Mouse (Mus musculus) midbrain, embryonic 16.5 days (tissue): Measurements from ENCODE around the gene Myb. TPM values are rescaled to one million over a fixed set of nuclear protein-coding genes. Genes with fewer than 3 reads are reported as not detected.

ENCODE experiments used
- ATAC-seq: fragments of 200-750 bp; cut with Nextera tagmentation; 2 replicates; pipeline ENCODE4 v1.8.0; 2017; ENCODE audit warnings: moderate TSS enrichment
- H3K27ac ChIP-seq: fragments of 300-500 bp; sonication (generic); 2 replicates; pipeline ENCODE4 v1.5.1; 2014; ENCODE audit warnings: mild to moderate bottlenecking, low read length, mixed read lengths
- H3K27me3 ChIP-seq: fragments of 300-500 bp; sonication (generic); 2 replicates; pipeline ENCODE4 v1.6.1; 2014; ENCODE audit warnings: low read depth, low read length, mixed read lengths; ENCODE audit not compliant: control insufficient read depth, insufficient read depth
- H3K36me3 ChIP-seq: fragments of 300-500 bp; sonication (generic); 2 replicates; pipeline ENCODE4 v1.6.1; 2014; ENCODE audit warnings: mild to moderate bottlenecking, low read length, moderate library complexity, mixed read lengths; ENCODE audit not compliant: control insufficient read depth, insufficient read depth
- H3K4me1 ChIP-seq: fragments of 300-500 bp; sonication (generic); 2 replicates; pipeline ENCODE4 v1.6.1; 2014; ENCODE audit warnings: mild to moderate bottlenecking, low read length, mixed read lengths; ENCODE audit not compliant: control insufficient read depth, insufficient read depth
- H3K4me2 ChIP-seq: fragments of 300-500 bp; sonication (generic); 2 replicates; pipeline ENCODE4 v1.6.1; 2014; ENCODE audit warnings: mild to moderate bottlenecking, low read length, mixed read lengths
- H3K4me3 ChIP-seq: fragments of 300-500 bp; sonication (generic); 2 replicates; pipeline ENCODE4 v1.5.1; 2014; ENCODE audit warnings: low read depth, mild to moderate bottlenecking, low read length, moderate library complexity, mixed read lengths
- H3K9ac ChIP-seq: fragments of 300-500 bp; sonication (generic); 2 replicates; pipeline ENCODE4 v1.6.1; 2014; ENCODE audit warnings: low read depth, low read length, mixed read lengths
- H3K9me3 ChIP-seq: fragments of 300-500 bp; sonication (generic); replicated peaks from 2 replicates; pipeline ENCODE4 v1.6.1; 2014; ENCODE audit warnings: mild to moderate bottlenecking, low read length, mixed read lengths; ENCODE audit not compliant: control insufficient read depth, poor library complexity, severe bottlenecking
- whole genome bisulfite sequencing: fragments of 180-500 bp; shearing (Covaris S2); extraction: QIAGEN DNeasy Blood & Tissue Kit; methylation state at CpG from one replicate; pipeline ENCODE4 v1.1.7; 2014; 5-methylcytosine and 5-hydroxymethylcytosine counted together
- polyA plus RNA-seq: library from polyadenylated mRNA; unstranded; fragments of >200 nt; fragmentation: Nextera tagmentation; extraction: Ambion mirVana; gene quantifications from 2 replicates; pipeline ENCODE4 v1.2.1, GENCODE M21; 2015

Gene Myb
- polyA plus RNA-seq, 1 experiment from 2014 or later: 2.4 TPM

DNA sequence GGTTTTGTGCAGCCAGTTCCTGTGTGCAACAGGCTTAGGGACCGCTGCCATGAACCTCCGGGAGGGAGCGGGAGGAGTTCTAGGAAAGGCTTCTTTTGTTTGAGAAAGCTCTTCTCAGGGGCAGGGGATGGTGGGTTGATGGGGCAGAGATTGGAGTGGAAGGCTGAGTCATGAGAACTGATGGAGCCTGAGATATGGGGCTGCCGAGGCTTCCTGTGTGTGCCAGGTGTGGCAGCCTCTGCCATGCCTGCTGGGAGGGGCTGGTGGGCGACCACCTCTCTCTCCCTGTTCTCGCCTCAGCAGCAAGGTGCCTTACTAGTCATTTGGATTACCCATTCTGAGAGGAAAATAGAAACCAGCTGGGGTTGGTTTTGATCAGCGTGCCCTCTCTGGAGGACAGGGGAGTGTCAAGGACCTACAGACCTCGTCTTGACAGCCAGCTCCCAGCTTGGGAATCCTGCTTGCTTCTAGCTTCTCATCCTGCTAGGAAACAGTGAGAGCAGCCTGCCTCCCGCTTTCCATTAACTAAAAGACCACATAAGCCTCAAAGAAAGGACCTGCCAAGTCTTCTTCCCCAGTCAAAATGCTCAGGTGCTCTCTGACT is 60.0 kb downstream of the Myb start:
- 30% methylated on average over 9 of the region's 9 CpGs for WGBS
- ATAC-seq: no peak
- H3K27me3 ChIP-seq: no peaks in the 10 kb centered on the region

DNA sequence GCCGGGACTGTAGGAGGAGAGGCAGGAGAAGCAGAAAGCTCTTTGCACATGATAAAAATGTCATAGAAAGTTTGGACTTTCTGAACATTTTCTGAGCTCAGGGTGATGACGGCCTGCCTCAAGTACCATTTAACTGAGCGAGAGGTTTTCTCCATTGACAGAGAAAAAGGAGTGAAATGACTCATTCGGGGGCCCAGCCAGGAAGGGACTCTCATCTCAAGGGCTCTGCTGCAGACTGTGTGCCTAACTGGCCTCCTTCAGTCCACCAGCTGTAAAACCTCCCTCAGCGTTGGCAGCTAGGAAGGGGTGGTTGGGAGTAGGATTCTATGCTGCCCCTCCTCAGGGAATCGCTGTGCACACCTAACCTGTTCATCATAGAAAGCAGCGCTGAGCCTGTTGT is 61.3 kb downstream of the Myb start:
- H3K4me1 ChIP-seq: 0 out of 2 replicates have a peak, but pooled peaks cover 4% of the 10 kb centered on the region
- H3K36me3 ChIP-seq: no peaks in the 10 kb centered on the region
- WGBS: 90% methylated on average over 7 of the region's 7 CpGs
- no peak overlapping the region for H3K4me2 ChIP-seq
- no peak for ATAC-seq
- no peak overlapping the region for H3K9ac ChIP-seq
- no peaks in the 10 kb centered on the region for H3K27me3 ChIP-seq
- no peaks in the 10 kb centered on the region for H3K9me3 ChIP-seq
- no peak overlapping the region for H3K4me3 ChIP-seq
- H3K27ac ChIP-seq: no peak overlapping the region

More for the DNA sequence above, 60.0 kb downstream of the Myb start:
- H3K4me3 ChIP-seq: no peak overlapping the region
- H3K36me3 ChIP-seq: no peaks in the 10 kb centered on the region
- H3K4me2 ChIP-seq: no peak overlapping the region
- 0 out of 2 replicates have a peak, but pooled peaks cover 4% of the 10 kb centered on the region for H3K4me1 ChIP-seq
- H3K9ac ChIP-seq: no peak overlapping the region
- no peak overlapping the region for H3K27ac ChIP-seq
- no peaks in the 10 kb centered on the region for H3K9me3 ChIP-seq

DNA sequence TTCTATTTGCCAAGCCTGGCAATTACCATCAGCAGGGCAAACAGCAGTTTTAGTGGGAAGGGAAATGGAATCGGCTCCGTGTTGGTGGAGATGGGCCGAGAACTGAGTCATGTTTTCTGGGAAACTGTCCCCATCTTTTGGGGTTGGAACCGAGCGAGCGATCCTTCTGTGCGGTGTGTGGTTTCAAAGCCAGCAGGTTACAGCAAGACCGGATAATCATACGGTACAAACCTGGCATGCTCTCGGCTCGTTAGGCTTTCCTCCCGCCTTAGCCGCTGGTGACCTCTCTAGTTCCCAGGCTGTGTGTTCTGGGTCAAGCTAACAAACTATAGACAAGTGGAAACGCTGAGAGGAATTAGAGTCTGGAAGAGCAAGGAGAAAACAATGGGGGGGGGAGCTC is 65.2 kb downstream of the Myb start:
- H3K27ac ChIP-seq: no peak overlapping the region
- WGBS: 89% methylated on average over 14 of the region's 14 CpGs
- H3K4me3 ChIP-seq: no peak overlapping the region
- no peak overlapping the region for H3K4me2 ChIP-seq
- H3K9ac ChIP-seq: no peak overlapping the region
- H3K4me1 ChIP-seq: 0 out of 2 replicates have a peak, but pooled peaks cover 5% of the 10 kb centered on the region
- no peaks in the 10 kb centered on the region for H3K9me3 ChIP-seq
- H3K27me3 ChIP-seq: no peaks in the 10 kb centered on the region
- ATAC-seq: no peak
- H3K36me3 ChIP-seq: no peaks in the 10 kb centered on the region

DNA sequence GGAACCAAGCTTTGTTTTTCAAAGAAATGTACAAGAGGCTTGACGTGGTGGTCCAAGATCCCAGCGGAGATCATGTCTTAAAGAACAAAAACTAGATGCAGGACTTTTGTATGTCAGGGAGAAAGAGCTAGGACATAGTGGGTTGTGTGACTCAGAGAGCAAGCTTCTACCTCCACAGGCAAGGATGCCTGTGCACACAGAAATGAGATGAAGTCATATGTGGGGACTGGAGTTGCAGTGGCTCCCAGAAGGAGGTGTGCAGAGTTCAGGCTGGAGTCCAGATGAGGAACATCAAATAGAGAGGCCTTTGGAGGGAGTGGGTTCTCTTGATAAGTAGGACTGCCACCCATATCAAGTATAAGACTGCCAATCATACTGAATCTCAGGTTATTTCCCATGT is 65.9 kb downstream of the Myb start:
- no peaks in the 10 kb centered on the region for H3K27me3 ChIP-seq
- H3K9ac ChIP-seq: no peak overlapping the region
- no peak overlapping the region for H3K4me2 ChIP-seq
- no peak overlapping the region for H3K4me3 ChIP-seq
- ATAC-seq: no peak
- no peaks in the 10 kb centered on the region for H3K36me3 ChIP-seq
- H3K9me3 ChIP-seq: no peaks in the 10 kb centered on the region
- H3K27ac ChIP-seq: no peak overlapping the region
- 89% methylated on average over 2 of the region's 2 CpGs for WGBS
- 0 out of 2 replicates have a peak, but pooled peaks cover 3% of the 10 kb centered on the region for H3K4me1 ChIP-seq

DNA sequence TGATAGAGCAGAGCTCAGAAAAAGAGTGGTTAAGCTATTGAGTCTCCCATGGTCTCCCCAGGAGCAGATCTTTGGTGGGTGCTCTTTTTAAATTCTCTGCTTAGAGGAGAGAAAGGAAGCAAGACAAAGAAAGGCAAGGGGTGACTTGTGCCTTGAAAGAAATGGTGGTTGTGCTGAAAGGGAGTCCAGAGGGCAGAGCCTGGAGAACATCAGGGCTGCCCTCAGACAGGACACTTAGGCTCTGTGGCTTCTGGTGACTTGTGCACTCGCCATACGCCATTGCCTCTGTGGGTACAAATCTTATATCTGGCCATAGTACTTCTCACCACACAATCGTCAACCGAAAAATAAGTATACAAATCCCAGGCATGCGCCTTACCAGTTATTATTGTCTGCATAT is 67.5 kb downstream of the Myb start:
- Histone ChIP-seq H3K4me3 (no peak overlapping the region), H3K4me1 (0 out of 2 replicates have a peak, but pooled peaks cover 3% of the 10 kb centered on the region), H3K27ac (no peak overlapping the region), H3K36me3 (no peaks in the 10 kb centered on the region), H3K9ac (no peak overlapping the region), H3K9me3 (no peaks in the 10 kb centered on the region), H3K27me3 (no peaks in the 10 kb centered on the region), H3K4me2 (no peak overlapping the region)
- ATAC-seq: no peak
- 94% methylated on average over 5 of the region's 5 CpGs for WGBS

DNA sequence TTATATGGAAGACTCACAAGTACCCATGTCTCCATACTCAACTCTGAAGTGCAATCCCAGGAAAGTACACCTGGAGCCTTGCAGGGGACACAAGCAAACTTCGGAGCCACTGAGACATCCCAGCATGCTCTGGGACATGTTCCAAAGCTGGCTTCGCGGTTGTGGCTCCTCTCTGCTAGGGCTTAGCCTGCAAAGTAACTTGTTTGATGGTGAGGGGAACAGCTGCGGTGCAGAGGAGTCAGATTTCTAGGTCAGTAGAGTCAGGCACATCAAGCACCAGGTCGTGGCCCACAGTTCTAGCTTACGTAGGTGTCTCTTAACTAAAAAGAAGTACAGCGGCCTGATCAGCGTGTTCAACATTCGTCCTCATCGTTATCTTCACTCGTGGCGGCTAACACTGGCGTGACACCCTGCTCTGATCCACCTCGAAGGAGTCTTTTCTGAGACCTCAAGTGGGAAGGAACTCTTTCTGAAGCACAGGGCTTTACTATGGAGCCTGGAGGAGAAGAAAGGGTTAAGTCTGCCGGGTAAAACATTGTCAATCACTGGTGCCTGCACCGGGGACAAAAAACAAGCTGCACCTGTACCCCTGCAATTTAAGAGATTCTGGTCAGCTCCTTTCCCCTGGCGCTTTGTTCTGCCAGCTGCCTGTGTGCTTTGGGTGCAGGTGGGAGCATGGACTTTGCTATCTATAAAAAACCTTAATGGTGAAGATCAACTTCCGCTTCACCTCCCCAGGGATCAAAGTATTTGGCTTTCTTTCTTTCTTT is 68.1 kb downstream of the Myb start:
- H3K9me3 ChIP-seq: no peaks in the 10 kb centered on the region
- H3K4me2 ChIP-seq: no peak overlapping the region
- H3K36me3 ChIP-seq: no peaks in the 10 kb centered on the region
- 0 out of 2 replicates have a peak, but pooled peaks cover 3% of the 10 kb centered on the region for H3K4me1 ChIP-seq
- no peak overlapping the region for H3K4me3 ChIP-seq
- no peak overlapping the region for H3K27ac ChIP-seq
- H3K9ac ChIP-seq: no peak overlapping the region
- ATAC-seq: no peak
- no peaks in the 10 kb centered on the region for H3K27me3 ChIP-seq
- WGBS: 59% methylated on average over 18 of the region's 18 CpGs

DNA sequence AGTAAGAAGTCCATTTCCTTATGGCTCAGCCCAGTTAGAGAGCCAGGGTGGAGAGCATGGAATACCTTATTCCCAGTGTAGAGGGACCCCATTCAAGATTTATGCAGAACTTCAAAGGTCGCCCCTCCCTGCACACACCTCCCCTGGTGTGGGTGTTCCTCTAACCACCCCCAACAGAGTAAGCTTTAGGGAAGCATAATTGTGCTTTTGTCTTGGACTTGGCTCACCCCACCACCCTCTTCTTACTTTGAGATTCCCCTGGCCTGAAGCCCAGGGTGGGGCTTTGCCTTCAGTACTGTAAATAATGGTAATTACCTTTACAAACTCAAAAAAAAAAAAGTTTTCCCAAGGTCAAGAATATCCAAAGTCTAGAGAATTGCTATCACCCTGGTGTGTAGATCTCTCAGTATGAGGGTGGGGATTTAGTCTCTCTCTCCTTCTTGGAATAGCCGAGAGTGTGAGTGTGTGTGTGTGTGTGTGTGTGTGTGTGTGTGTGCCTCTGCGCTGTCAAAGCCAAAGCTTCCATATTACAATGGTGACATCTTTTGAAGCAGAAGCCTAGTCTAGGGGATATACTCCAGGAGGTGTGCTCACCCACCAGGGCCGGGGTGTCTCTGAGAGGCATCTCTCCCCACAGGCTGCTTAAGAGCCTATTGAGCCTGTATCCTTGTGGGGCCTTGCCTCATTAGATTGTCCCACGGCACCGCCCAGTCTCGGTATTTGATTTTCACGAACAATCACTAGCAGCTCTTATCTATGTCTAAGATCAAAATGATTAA is 69.7 kb downstream of the Myb start:
- H3K4me3 ChIP-seq: no peak overlapping the region
- no peaks in the 10 kb centered on the region for H3K36me3 ChIP-seq
- no peaks in the 10 kb centered on the region for H3K27me3 ChIP-seq
- no peak overlapping the region for H3K27ac ChIP-seq
- H3K4me1 ChIP-seq: 0 out of 2 replicates have a peak, but pooled peaks cover 3% of the 10 kb centered on the region
- ATAC-seq: no peak
- no peaks in the 10 kb centered on the region for H3K9me3 ChIP-seq
- no peak overlapping the region for H3K4me2 ChIP-seq
- H3K9ac ChIP-seq: no peak overlapping the region
- WGBS: 78% methylated on average over 8 of the region's 8 CpGs

DNA sequence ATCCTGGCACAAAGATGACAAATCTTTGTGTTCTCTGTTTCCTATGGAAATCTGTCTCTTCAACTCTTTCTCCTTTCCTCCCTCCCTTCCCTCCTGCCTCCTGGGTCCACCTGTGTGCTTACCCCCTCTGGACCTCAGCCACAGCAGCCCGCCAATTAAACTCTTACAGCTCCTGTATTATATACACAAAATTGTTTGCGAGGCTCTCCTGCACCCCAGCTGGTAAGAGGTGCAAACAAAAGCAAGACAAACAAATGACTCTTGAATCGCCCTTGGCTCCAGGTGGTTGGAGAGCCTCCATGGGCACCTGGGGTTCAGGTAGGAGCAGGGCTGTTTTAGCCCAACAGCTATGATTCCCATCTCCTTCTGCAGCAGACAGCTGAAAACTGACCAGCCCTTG is 71.2 kb downstream of the Myb start:
- WGBS: 84% methylated on average over 3 of the region's 3 CpGs
- H3K9ac ChIP-seq: no peak overlapping the region
- no peaks in the 10 kb centered on the region for H3K27me3 ChIP-seq
- no peak overlapping the region for H3K4me2 ChIP-seq
- 0 out of 2 replicates have a peak, but pooled peaks cover 3% of the 10 kb centered on the region for H3K4me1 ChIP-seq
- no peak overlapping the region for H3K4me3 ChIP-seq
- H3K36me3 ChIP-seq: no peaks in the 10 kb centered on the region
- H3K27ac ChIP-seq: no peak overlapping the region
- no peaks in the 10 kb centered on the region for H3K9me3 ChIP-seq
- ATAC-seq: no peak
